Mouse (Mus musculus): ENCODE measurements around the gene 3110082J24Rik. TPM values are rescaled to one million over a fixed set of nuclear protein-coding genes. Genes with fewer than 3 reads are reported as not detected.

The 3110082J24Rik gene
- polyA plus RNA-seq, 1 experiment from 2014 or later, result not detected

DNA sequence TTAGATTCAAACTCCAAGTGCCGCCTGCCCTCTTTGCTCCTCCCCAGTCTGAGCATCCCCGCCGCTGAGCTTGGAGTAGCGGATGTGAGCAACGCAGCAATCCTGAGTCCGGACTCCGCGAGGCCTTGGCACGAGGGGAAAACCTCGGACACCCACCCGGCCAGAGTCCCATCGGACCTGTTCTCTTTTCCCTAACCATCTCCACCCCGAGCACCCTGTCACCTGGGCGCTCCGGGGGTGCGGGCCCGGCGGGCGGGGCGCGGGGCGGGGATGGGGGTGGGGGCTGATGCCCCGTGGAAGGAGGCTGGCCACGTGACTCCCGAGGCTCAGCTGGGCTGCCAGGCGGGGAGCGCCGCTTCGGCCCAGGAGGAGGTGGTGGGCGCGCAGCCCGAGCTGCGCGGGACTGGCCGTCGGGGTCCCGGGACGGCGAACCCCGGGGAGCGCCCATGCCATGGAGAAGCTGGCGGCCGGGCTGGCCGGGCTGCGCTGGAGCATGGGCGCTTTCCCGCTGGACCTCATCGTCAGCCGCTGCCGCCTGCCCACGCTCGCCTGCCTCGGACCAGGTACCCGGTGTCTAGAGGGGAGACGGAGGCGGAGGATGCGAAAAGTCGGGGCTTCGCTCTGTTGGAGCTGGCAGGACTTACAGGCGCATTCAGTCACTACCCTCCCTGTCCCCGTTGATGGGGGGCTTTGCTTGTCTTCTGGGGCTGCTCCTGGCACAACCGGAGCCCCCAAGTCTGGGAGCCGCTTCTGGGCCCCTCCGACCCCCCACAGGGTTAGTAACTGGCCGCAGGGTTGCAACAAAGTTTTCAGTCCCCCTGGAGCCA lies 832 bp downstream of the 3110082J24Rik start, which contains the start of gene Garem2:
Gene Garem2, plus strand, starts transcription at position 321 of the 827 bp plus-strand sequence.
- H3K9me3 ChIP-seq, result no peaks in the 10 kb centered on the region
- ATAC-seq (ENCODE audit: low FRiP score, low read depth), result peak; percentile 66

GRCm38 (mm10) chr5:30104339-30104738 lies 1.5 kb downstream of the 3110082J24Rik start:
- 1% methylated on average over 12 of the region's 12 CpGs for WGBS
- Histone ChIP-seq H3K27me3 (peaks cover 67% of the 10 kb centered on the region), H3K9me3 (no peaks in the 10 kb centered on the region), H3K9ac (no peak overlapping the region; the same call in 1 of the 2 replicates), H3K4me2 (replicated peaks) (peak overlapping the region; percentile 95), H3K36me3 (no peaks in the 10 kb centered on the region), H3K4me3 (peak overlapping the region; percentile 55), H3K27ac (no peak overlapping the region), H3K4me1 (peaks cover 29% of the 10 kb centered on the region)
- no peak for ATAC-seq (ENCODE audit: low FRiP score, low read depth)

More for the DNA sequence above, 832 bp downstream of the 3110082J24Rik start, which contains the start of gene Garem2:
- peak within 1 kb of the TSS; percentile 67 for H3K9ac ChIP-seq
- no peaks in the 10 kb centered on the region for H3K36me3 ChIP-seq
- WGBS, result under 1% methylated on average over 65 of the region's 65 CpGs
- peaks cover 74% of the 10 kb centered on the region for H3K27me3 ChIP-seq
- H3K4me3 ChIP-seq, result peak within 1 kb of the TSS; percentile 55
- H3K27ac ChIP-seq, result no peak within 1 kb of the TSS
- peak within 1 kb of the TSS; percentile 95 for H3K4me2 ChIP-seq (replicated peaks)
- H3K4me1 ChIP-seq, result peaks cover 29% of the 10 kb centered on the region

DNA sequence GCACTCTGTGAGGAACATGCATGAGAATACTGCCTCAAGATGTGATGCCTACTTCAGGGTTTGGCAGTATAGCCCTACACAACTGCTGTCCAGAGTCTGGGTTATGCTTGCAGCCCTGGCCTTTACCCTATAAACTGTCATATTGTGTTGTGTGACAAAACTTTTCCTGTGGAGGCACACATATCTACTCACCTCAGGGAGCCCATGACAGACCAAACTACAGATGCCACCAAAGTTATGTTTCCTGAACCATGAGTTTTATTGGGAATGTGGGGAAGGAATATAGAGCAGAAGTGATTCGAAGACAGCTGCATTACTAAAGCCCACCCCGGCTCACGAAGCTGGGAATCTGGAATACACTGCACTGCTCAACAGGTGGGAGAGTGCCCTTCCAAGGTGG lies 2.5 kb downstream of the 3110082J24Rik start:
- no peak for ATAC-seq (ENCODE audit: low FRiP score, low read depth)
- Histone ChIP-seq H3K36me3 (no peaks in the 10 kb centered on the region), H3K9ac (no peak overlapping the region), H3K4me2 (replicated peaks) (no peak overlapping the region), H3K9me3 (no peaks in the 10 kb centered on the region), H3K27me3 (peaks cover 59% of the 10 kb centered on the region), H3K4me3 (no peak overlapping the region), H3K27ac (no peak overlapping the region), H3K4me1 (peaks cover 29% of the 10 kb centered on the region)
- WGBS, result 72% methylated on average over 3 of the region's 3 CpGs

DNA sequence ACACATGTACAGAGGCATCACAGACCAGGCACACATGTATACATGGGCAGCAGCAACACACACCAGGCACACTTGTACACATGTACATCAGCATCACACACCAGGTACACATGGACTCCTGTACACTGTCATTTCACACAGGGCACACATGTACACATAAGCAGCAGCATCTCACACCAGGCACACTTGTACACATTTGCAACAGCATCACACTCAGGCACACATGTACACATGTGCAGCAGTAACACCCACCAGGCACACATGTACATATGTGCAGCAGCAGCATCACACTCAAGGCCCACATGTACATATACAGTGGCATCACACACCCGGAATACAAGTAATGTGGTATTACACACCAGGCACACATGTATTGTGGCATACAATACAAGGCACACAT lies 7.6 kb downstream of the 3110082J24Rik start:
- Histone ChIP-seq H3K4me3 (no peak overlapping the region), H3K4me1 (no peaks in the 10 kb centered on the region), H3K9ac (no peak overlapping the region), H3K9me3 (no peaks in the 10 kb centered on the region), H3K36me3 (no peaks in the 10 kb centered on the region), H3K27me3 (peaks cover 11% of the 10 kb centered on the region), H3K4me2 (replicated peaks) (no peak overlapping the region), H3K27ac (no peak overlapping the region)
- ATAC-seq (ENCODE audit: low FRiP score, low read depth), result no peak
- WGBS, result 88% methylated on average over 1 of the region's 1 CpGs

DNA sequence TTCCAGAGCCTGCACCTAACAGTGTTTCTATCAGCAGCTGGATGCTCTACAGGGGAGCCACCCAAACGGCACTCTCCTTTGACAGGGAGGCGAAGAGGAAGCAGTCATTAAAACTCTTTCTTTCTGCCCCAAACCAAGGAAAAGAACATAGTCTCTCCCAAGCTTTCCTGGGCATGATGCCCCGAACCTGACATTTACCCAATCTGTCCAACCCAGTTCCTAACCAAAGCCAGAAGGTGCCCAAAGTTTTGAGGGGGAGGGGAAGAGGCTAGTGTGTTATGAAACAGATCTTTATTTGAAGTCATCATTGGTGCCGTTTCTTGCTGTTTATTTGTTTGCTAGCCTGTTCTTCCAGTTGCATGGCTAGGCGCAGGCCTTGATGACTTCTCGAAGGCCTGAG lies 10.2 kb downstream of the 3110082J24Rik start:
- 53% methylated on average over 6 of the region's 6 CpGs for WGBS
- H3K27me3 ChIP-seq, result no peaks in the 10 kb centered on the region
- no peak overlapping the region for H3K4me2 ChIP-seq (replicated peaks)
- H3K27ac ChIP-seq, result no peak overlapping the region
- H3K9me3 ChIP-seq, result no peaks in the 10 kb centered on the region
- H3K4me1 ChIP-seq, result no peaks in the 10 kb centered on the region
- H3K9ac ChIP-seq, result no peak overlapping the region
- H3K36me3 ChIP-seq, result no peaks in the 10 kb centered on the region
- no peak overlapping the region for H3K4me3 ChIP-seq
- ATAC-seq (ENCODE audit: low FRiP score, low read depth), result no peak

DNA sequence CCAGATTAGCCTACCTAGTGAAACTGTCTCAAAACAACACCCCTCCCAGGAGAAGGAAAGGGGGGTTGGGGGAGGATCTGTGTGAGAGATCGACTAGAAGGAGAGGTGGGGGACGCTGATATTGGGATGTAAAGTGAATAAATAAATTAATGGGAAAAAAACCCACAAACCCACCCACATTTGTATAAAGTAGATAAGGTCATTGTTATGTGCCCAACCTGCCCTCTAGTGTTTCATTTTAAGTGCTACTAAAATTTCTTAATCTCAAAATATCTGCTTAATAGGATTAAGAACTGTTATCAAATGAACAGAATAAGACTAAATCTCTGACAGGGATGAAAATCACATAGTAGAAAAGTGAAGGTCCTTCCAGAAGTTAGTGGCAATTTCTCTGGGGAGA lies 11.5 kb downstream of the 3110082J24Rik start:
- Histone ChIP-seq H3K27ac (no peak overlapping the region), H3K9ac (no peak overlapping the region), H3K36me3 (no peaks in the 10 kb centered on the region), H3K9me3 (no peaks in the 10 kb centered on the region), H3K4me1 (no peaks in the 10 kb centered on the region), H3K27me3 (no peaks in the 10 kb centered on the region), H3K4me2 (replicated peaks) (no peak overlapping the region), H3K4me3 (no peak overlapping the region)
- 53% methylated on average over 2 of the region's 2 CpGs for WGBS
- no peak for ATAC-seq (ENCODE audit: low FRiP score, low read depth)

GRCm38 (mm10) chr5:30092701-30093100 lies 13.2 kb downstream of the 3110082J24Rik start:
- no peak overlapping the region for H3K27ac ChIP-seq
- H3K36me3 ChIP-seq, result no peaks in the 10 kb centered on the region
- H3K9ac ChIP-seq, result no peak overlapping the region
- no peaks in the 10 kb centered on the region for H3K27me3 ChIP-seq
- ATAC-seq (ENCODE audit: low FRiP score, low read depth), result no peak
- H3K4me2 ChIP-seq (replicated peaks), result 0 out of 2 replicates have a peak overlapping the region, but pooled peaks have one; percentile 2
- no peak overlapping the region for H3K4me3 ChIP-seq
- H3K4me1 ChIP-seq, result no peaks in the 10 kb centered on the region
- 43% methylated on average over 13 of the region's 13 CpGs for WGBS
- H3K9me3 ChIP-seq, result no peaks in the 10 kb centered on the region

DNA sequence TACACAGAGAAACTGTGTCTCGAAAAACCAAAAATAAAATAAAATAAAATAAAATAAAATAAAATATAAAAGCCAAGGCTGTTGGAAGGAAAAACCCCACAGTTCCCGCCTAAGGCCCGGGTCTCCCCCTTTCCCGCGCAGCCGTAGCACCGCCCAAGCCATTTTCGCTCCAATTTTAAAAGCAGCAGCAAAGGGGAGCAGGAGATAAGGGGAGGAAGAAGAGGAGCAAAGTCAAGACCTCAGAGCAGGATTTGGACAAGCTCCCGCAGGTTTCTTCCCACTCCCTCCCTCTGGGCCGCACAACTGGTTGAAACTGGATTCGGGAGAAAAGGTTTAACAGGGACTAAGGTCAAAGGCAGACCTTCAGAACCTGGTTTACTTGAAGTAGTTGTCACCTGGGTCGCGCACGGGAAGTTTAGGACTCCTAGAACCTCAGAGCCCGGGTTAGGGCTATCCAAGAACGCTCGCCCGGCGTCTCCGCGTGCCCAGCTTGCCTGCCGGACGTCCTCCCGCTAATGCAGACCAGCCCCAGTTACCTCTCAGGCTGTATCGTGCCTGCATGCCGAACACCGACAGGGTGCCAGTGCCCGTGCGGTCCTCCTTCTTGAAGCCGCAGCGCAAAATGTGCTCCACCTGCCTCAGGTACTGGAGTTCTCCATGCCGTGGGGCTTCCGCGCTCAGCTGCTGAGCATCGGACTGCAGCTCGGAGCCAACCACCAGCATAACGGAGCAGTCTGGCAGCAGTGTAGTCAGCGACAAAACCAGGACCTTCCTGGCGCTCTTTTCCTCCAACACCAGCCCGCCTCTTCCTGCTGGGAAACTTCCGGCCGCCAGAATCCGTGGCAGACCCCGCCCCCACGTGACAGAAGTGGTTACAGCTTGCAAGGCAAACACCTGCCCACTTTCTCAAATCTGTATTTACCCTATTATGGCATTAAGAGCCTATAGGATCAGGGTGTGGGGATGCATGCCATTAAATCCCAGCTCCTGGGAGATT lies 32.8 kb downstream of the 3110082J24Rik start, which contains the start of gene Tyms:
Gene Tyms, minus strand, starts transcription at position 793 of the 997 bp plus-strand sequence.
- peak; percentile 95 for ATAC-seq (ENCODE audit: low FRiP score, low read depth)
- H3K36me3 ChIP-seq, result peaks cover 32% of the 10 kb centered on the region
- no peaks in the 10 kb centered on the region for H3K9me3 ChIP-seq
- peak within 1 kb of the TSS; percentile 85 for H3K9ac ChIP-seq
- H3K4me3 ChIP-seq, result peak within 1 kb of the TSS; percentile 85
- H3K4me2 ChIP-seq (replicated peaks), result peak within 1 kb of the TSS; percentile 81
- H3K4me1 ChIP-seq, result peaks cover 14% of the 10 kb centered on the region
- H3K27me3 ChIP-seq, result no peaks in the 10 kb centered on the region
- under 1% methylated on average over 45 of the region's 45 CpGs for WGBS
- H3K27ac ChIP-seq, result peak within 1 kb of the TSS; percentile 88

- Histone ChIP-seq H3K36me3 (peaks cover 40% of the 10 kb centered on the region), H3K4me2 (replicated peaks) (peak overlapping the region; percentile 81), H3K4me1 (peaks cover 14% of the 10 kb centered on the region), H3K9ac (peak overlapping the region; percentile 85), H3K9me3 (no peaks in the 10 kb centered on the region), H3K4me3 (peak overlapping the region; percentile 85), H3K27ac (no peak overlapping the region), H3K27me3 (no peaks in the 10 kb centered on the region)
- peak; percentile 29; the same call in 1 of the 2 replicates for ATAC-seq (ENCODE audit: low FRiP score, low read depth)
- 28% methylated on average over 3 of the region's 3 CpGs for WGBS
These were observed 33.5 kb downstream of the 3110082J24Rik start for GRCm38 (mm10) chr5:30072377-30072776.

GRCm38 (mm10) chr5:30071677-30072076 lies 34.2 kb downstream of the 3110082J24Rik start:
- Histone ChIP-seq H3K36me3 (peaks cover 47% of the 10 kb centered on the region), H3K4me2 (replicated peaks) (peak overlapping the region; percentile 81), H3K9ac (peak overlapping the region; percentile 85), H3K27ac (no peak overlapping the region), H3K9me3 (no peaks in the 10 kb centered on the region), H3K4me1 (peaks cover 14% of the 10 kb centered on the region), H3K27me3 (no peaks in the 10 kb centered on the region), H3K4me3 (peak overlapping the region; percentile 85)
- WGBS, result 73% methylated on average over 6 of the region's 6 CpGs
- no peak for ATAC-seq (ENCODE audit: low FRiP score, low read depth)

GRCm38 (mm10) chr5:30067726-30068125 lies 38.2 kb downstream of the 3110082J24Rik start:
- WGBS, result 39% methylated on average over 6 of the region's 6 CpGs
- H3K36me3 ChIP-seq, result peaks cover 78% of the 10 kb centered on the region

More at GRCm38 (mm10) chr5:30067726-30068125, 38.2 kb downstream of the 3110082J24Rik start:
- H3K4me2 ChIP-seq (replicated peaks), result no peak overlapping the region
- peaks cover 14% of the 10 kb centered on the region for H3K4me1 ChIP-seq
- no peaks in the 10 kb centered on the region for H3K9me3 ChIP-seq
- H3K4me3 ChIP-seq, result no peak overlapping the region
- no peaks in the 10 kb centered on the region for H3K27me3 ChIP-seq
- H3K9ac ChIP-seq, result no peak overlapping the region
- no peak overlapping the region for H3K27ac ChIP-seq
- ATAC-seq (ENCODE audit: low FRiP score, low read depth), result no peak

Data from limb, embryonic 13.5 days (tissue).